Mouse (Mus musculus): Measurements from ENCODE around the gene Ifitm5.
A peak's percentile ranks its signal among the peaks of the same experiment; 100 is the strongest.
"Not testable (repeated sequence)": the region's sequence is repeated elsewhere in the genome, so short reads cannot be mapped to it uniquely, and the experiment has no call there.

Gene Ifitm5

GRCm38 (mm10) chr7:140949824-140950530, at the start of gene Ifitm5:
Gene Ifitm5, minus strand, starts transcription at chr7:140950291.
- no peak for DNase-seq (ENCODE audit: low read depth, low spot score)

- no peak for DNase-seq (ENCODE audit: low read depth, low spot score)
Observed at GRCm38 (mm10) chr7:140998853-140999700, 49.0 kb upstream of the Ifitm5 start.

- no peak for DNase-seq (ENCODE audit: low read depth, low spot score)
Observed at GRCm38 (mm10) chr7:140997817-140998216, 47.7 kb upstream of the Ifitm5 start.

GRCm38 (mm10) chr7:140991117-140991689, 41.1 kb upstream of the Ifitm5 start:
- no peak for DNase-seq (ENCODE audit: low read depth, low spot score)

GRCm38 (mm10) chr7:140990622-140991021, 40.5 kb upstream of the Ifitm5 start:
- no peak for DNase-seq (ENCODE audit: low read depth, low spot score)

- DNase-seq (ENCODE audit: low read depth, low spot score), result no peak
Observed at GRCm38 (mm10) chr7:140990185-140990584, 40.1 kb upstream of the Ifitm5 start.

GRCm38 (mm10) chr7:140989022-140989421, 38.9 kb upstream of the Ifitm5 start:
- DNase-seq (ENCODE audit: low read depth, low spot score), result no peak

- no peak for DNase-seq (ENCODE audit: low read depth, low spot score)
Observed at GRCm38 (mm10) chr7:140987182-140988138, 37.4 kb upstream of the Ifitm5 start.

GRCm38 (mm10) chr7:140982971-140983370, 32.9 kb upstream of the Ifitm5 start:
- no peak for DNase-seq (ENCODE audit: low read depth, low spot score)

GRCm38 (mm10) chr7:140981704-140982103, 31.6 kb upstream of the Ifitm5 start:
- peak; percentile 28 for DNase-seq (ENCODE audit: low read depth, low spot score)

- DNase-seq (ENCODE audit: low read depth, low spot score), result not testable (repeated sequence)
Observed at GRCm38 (mm10) chr7:140976720-140977119, 26.6 kb upstream of the Ifitm5 start.

GRCm38 (mm10) chr7:140975465-140975864, 25.4 kb upstream of the Ifitm5 start:
- peak; percentile 39 for DNase-seq (ENCODE audit: low read depth, low spot score)

GRCm38 (mm10) chr7:140974940-140975339, 24.8 kb upstream of the Ifitm5 start:
- DNase-seq (ENCODE audit: low read depth, low spot score), result no peak

- peak; percentile 68 for DNase-seq (ENCODE audit: low read depth, low spot score)
Observed at GRCm38 (mm10) chr7:140973396-140974165, 23.5 kb upstream of the Ifitm5 start.

GRCm38 (mm10) chr7:140971479-140972171, 21.5 kb upstream of the Ifitm5 start:
- DNase-seq (ENCODE audit: low read depth, low spot score), result peak; percentile 36

- DNase-seq (ENCODE audit: low read depth, low spot score), result no peak
Observed at GRCm38 (mm10) chr7:140970931-140971330, 20.8 kb upstream of the Ifitm5 start.

GRCm38 (mm10) chr7:140968710-140969109, 18.6 kb upstream of the Ifitm5 start:
- DNase-seq (ENCODE audit: low read depth, low spot score), result not testable (repeated sequence)

- no peak for DNase-seq (ENCODE audit: low read depth, low spot score)
Observed at GRCm38 (mm10) chr7:140967862-140968591, 17.9 kb upstream of the Ifitm5 start.

GRCm38 (mm10) chr7:140966921-140967320, 16.8 kb upstream of the Ifitm5 start, which contains the start of gene Ifitm1:
Gene Ifitm1, plus strand, starts transcription at chr7:140967221.
- no peak for DNase-seq (ENCODE audit: low read depth, low spot score)
